Mouse (Mus musculus) layer of hippocampus, adult 18-20 months (tissue): Measurements from ENCODE around the gene Scg2. TPM values are rescaled to one million over a fixed set of nuclear protein-coding genes. Genes with fewer than 3 reads are reported as not detected.

Source experiments
- total RNA-seq, 2 experiments: library from RNA; stranded (reverse); gene quantifications; 2 replicates each; pipeline ENCODE4 v1.2.3; 2021

Gene Scg2
- total RNA-seq, 2 experiments from 2014 or later, result 185 to 209 TPM

Other genes starting within 250 kb of the Scg2 start
- 1 to 10 TPM; 1.7 to 2.0 TPM for gene Ap1s3, start 231.9 kb upstream of the Scg2 start, total RNA-seq